Mouse (Mus musculus): ENCODE data around the gene Cnnm2.
A peak's percentile ranks its signal among the peaks of the same experiment; 100 is the strongest.

Gene Cnnm2

DNA sequence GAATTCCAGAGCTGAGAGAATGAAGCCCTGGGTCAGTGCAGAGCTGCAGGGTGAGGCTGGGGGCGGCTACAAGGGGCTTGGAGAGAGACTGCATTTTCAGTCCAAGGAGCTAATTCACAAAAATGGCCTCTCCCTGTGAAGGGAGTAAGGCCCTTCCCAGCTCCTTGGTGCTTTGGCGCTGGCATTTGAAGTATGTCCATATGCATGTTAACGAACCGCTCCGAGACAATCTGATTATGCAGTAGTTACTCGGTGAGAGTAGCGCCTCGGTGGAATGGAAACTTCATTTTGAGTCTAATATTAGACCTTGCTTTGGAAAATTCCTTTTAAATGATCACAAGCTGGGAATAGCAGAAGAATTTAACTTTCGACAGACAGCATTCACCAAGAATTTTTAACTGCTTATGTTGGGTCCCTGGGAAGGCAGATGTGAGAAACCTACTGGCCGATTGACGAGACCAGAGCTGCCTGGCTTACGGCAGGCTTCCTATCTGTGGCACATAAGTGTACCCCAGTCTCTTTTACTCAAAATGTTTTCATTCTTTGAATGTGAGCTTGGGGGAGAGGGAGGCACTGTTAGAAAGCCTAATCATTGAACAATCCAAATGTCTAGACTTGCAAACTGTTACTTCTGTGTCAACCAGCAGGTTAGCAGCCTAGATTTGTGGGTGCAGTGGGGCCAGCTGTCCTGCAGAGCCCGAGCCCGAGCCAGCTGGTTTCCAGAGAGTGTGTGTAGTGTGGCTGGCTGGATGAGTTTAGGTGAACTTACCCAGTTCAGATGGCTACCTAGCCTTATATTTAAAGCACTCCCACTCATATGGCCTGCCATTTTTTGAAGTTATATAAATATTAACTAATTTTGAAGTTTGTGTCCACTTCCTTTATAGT lies 87.2 kb downstream of the Cnnm2 start:
- no peak for DNase-seq (ENCODE audit: low spot score)

DNA sequence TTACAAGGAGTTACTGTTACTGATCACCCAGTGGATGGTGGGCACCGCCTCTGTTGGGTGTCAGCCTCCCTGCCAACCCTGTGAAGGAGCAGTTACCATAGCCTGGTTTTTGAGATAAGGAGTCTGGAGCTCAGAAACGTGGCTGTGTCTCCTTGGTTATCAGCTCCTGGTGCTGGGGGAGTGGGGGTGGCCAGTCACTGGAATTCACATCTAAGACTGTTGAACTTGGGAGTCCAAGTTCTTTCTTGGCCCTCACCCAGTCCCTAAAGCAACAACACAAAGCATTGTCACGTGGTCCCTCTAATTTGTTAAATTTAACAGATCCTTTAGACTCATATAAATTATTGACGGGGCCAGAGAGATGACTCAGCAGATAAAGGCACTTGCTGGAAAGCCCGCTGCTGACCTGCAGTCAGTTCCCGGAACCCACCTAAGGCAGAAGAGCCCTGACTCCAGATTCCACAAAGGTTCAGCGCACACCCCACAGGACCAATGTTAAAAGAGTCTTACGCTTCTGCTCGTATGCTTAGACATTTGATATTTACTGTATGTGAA lies 88.1 kb downstream of the Cnnm2 start:
- DNase-seq (ENCODE audit: low spot score), result no peak

DNA sequence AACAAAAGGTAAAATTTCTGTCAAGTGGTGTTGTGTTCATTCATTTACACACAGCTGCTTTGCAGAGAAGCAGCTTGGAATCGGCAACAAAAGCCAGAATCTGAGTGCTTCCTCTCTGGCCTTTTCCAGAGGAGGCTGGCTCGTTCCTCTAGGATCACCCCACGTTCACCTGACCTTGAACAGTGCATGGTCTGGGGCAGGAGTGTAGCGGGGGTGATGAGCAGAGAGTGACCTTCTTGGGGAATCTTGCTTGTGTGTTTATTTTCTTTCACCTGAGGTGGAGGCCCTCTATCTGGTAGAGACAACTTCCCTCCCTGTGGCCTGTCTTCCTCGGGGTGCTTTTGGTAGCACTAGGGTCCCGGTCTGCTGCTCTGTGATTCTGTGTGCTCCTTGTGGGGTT lies 94.8 kb downstream of the Cnnm2 start:
- DNase-seq (ENCODE audit: low spot score), result no peak

DNA sequence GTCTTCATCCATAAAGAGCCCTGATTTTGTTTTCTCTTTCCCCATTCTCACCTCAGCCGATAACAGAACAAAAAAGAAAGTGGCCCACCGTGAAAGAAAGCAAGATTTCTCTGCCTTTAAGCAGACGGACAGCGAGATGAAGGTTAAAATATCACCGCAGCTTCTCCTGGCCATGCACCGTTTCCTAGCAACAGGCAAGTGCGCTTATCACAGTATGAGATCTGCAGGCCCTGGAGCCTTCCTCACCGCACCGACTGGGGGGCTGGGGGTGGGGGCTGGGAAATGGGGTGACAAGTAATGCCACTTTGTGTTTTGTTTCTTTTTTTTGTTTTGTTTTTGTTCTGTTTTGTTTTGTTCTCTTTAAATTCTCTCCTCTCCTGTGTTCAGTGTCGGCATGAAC lies 95.4 kb downstream of the Cnnm2 start:
- DNase-seq (ENCODE audit: low spot score), result no peak

DNA sequence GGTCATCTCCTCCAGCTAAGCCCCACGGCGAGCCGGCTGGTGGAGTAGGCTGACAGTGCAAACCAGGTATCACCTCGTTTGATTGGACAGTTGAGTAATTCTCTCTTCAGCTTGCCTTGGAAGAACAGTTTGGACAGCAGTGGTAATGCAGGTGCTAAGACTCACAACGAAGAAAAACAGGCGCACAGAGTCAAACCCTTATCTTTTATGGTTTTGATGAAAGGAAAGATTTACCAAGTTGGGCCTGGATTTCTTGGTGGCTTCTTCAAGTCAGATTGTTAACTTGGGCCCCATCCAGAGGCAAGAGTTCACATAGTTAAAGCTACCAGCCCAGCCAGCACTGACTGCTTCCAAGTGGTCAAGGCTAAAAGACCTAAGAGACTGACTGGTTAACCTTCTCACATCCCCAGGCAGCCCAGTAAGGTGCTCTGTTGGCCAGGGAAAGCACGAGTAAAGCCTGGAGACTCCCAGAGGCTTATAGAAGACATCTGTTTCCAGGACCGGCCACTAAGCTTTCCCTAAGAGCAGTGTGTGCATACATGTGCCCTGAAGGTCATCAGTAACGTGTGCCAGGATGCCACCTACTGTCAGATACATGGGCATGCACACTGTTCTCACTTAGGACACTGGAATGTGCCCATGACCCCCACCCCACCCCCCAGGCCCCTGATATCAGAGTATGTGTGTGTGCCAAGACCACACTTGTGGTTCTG lies 96.0 kb downstream of the Cnnm2 start:
- no peak for DNase-seq (ENCODE audit: low spot score)

DNA sequence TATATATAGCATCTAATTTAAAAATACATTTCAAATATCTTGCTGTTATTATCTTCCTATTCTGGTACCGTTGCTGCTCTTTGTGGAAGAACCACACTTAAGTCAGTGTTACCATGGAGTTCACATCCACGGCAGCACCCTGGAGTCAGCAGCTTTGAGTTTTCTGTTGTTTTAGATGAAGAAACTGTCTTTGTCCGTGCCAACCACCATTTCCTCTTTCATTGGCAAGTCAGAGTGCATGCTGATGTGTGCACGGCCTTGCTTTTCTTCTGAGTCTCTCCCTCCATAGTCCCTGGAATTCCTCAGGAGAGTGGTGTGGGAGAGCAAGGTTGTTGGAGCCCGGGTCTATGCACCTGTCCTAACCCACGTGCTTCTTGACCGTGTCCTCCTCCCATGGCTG lies 96.8 kb downstream of the Cnnm2 start:
- no peak for DNase-seq (ENCODE audit: low spot score)

DNA sequence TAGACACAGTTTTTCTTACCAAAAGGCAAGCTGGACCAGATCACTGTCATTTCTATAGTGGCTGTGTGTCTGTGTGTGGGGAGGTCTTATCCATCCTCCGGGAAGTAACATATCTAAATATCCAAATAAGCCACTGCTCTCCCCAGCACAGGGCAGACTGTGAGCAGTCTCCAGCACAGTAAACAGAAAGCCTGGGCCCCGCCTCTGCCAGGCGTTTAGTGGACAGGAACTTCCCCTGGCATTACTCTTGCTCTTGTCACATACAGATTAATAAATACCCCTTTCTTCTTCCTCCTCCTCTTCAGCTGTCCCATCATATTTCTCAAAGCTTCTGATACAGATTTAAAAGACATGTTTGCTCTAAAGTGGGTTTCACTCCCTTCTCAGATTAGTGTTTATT lies 101.2 kb downstream of the Cnnm2 start:
- no peak for DNase-seq (ENCODE audit: low spot score)

DNA sequence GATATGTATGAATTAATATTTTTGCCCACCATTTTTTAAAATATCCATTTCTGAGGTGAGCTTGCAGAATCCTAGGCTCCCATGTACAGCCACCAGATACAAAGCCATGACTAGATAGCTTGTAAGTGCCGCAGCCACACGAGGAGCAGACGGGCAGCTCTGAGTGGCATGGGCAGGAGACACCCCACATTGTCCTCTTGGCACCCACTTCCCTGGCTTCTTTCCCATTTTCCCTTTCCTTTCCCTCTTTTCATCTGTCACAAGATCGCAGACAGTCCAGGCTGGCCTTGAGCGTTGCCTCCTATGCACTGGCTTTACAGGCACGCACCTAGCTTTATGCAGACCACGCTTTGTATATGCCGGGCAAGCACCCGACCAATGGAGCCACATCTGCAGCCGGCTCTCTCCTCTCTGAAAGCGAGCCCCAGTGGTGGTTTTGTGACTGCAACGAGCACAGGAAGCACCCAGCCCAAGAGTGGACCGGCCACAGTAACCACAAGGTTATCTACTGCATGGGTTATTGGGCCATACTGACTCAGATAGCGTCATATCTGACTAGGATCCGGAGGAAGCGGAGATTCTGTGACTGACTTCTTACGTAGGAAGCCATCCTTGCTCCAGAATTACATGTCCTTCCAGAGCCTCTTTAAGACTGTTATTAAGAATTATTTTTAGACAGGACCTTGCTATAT lies 102.0 kb downstream of the Cnnm2 start:
- DNase-seq (ENCODE audit: low spot score), result no peak

DNA sequence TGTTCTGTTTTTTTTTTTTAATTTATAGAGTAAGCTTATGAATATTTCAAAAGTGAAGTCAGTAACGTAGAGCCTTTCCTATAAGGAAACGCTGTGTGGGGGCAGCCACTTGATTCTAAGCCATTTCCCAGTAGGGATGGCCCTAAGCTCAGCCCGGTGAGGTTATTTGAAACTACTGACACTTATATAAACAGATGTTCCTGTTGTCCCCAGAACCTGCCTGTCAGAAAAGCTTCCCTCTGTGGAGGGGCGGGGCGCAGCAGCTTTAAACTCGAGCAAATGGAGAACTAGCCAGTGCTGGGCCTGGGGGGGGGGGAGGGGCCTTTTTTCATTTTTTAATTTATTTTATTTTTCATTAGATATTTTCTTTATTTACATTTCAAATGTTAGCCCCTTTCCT lies 102.7 kb downstream of the Cnnm2 start:
- DNase-seq (ENCODE audit: low spot score), result no peak

DNA sequence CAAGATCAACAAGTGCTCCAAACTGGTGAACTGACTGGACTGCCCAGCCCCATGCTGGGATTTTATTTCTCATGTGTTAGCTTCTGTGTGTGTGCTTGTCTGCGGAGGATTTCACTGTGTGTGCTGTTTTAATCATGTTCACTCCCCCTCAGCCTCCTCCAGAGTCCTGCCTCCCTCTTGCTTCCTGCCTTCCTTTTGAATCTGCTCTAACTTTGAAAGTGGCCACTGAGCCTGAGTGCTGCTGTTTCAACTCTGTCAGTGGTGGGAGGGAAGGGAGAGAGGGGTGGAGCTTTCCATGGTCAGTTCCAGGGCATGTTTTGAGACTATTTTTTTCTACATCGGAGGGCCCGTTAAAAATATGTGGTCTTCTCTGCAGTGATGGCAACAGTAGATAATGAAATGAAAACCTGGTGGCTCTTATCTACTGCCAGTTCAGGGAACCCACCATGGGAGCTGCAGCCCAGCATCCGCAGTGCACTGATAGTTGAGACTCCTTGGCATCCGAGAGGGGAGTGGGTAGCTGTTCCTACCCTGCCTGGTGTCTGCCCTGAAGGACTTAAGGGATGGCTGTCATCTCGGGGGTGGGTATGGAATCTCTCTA lies 103.4 kb downstream of the Cnnm2 start:
- no peak for DNase-seq (ENCODE audit: low spot score)

DNA sequence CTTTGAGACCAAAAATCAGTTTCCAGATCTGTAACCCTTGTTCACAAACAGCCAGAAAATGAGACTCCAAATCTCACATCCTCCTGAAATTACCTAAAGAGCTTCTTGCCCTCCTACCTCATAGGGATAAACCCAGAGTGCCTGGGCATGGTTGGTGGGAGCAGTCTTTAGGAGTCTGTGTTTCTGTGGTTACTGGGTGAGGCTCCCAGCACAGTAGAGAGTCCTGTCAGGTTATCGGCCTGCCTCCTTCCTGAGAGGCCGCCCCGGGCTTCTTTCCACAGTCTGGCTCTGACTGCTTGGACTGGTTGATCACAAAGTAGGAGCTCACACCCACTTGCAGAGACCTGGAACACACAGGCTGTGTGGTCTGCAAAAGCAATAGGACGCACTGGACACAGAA lies 104.0 kb downstream of the Cnnm2 start:
- no peak for DNase-seq (ENCODE audit: low spot score)

DNA sequence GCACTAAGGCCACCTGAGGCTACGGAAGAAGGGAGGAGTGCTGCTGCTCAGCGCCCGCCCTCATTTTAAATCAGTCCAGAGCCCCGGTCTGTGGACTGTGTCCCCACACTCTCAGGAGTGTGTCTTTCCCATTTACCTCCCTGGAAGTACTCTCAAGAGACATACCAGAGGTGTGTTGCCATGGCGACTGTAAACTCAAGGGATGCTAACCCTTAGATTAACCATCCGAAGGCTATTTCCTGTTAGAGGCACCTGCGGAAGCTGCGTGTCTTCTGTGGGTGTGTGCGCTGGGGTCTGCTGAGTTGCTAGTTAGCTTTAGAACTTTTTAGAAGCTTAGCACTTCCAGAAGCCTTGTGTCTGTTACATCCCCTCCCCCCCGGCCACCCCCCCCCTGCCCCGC lies 107.7 kb downstream of the Cnnm2 start:
- DNase-seq (ENCODE audit: low spot score), result no peak

DNA sequence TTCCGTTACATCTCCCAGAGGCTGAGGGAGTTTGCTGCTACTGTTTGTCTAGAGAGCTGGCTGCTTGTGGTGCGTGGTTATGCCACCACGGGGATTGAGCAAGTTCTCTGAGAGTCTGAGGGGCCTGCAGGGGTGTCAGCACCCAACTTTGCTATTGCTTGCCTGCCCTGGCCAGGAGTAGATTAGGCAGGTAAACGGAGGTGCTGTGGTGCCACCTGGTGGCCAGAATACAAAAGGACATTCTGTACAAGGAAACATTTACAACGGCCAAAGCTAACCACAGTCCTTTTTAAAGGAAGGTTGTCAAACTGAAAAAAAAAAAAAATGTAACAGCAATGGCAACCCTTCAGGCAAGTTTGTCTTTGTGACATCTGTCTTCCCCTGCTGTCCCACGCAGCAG lies 108.1 kb downstream of the Cnnm2 start:
- peak; percentile 84 for DNase-seq (ENCODE audit: low spot score)

DNA sequence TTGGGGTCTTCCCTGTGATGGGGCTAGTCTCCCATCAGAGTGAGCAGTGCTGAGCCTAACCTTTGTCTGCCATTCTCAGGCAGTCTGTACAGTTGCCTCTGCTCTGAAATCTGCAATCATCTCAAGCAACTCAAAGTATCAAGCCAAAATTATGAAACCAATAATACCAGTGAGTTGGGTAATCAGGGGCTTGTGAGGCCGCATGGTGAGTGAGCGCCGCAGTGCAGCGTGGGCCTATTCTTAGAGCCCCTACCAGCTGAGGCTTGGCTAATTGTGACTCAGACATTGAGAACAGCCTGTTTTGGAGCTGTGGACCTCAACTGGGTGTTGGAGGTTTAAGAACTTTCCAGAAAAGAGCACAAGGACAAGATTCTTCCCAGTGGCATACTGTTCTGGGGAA lies 109.7 kb downstream of the Cnnm2 start:
- DNase-seq (ENCODE audit: low spot score), result no peak

DNA sequence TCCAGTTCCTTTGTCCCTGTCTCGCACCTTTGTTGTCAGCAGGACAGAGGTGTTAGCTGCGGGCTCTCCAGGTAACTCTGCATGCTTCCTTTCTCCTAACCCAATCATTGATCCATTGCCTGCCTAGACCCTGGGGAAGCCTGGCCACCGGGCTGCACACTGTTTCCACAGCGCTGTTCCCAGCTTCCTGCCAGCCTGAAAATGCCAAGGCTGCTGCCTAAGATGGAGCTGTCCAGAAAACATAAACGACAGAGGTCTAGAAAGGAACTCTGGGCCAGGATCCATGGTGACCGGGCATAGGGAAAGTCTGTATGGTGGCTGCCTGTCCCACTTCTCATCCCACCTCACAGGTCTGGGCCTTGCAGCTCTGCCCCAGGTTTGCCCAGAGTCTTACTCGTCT lies 110.3 kb downstream of the Cnnm2 start:
- no peak for DNase-seq (ENCODE audit: low spot score)

DNA sequence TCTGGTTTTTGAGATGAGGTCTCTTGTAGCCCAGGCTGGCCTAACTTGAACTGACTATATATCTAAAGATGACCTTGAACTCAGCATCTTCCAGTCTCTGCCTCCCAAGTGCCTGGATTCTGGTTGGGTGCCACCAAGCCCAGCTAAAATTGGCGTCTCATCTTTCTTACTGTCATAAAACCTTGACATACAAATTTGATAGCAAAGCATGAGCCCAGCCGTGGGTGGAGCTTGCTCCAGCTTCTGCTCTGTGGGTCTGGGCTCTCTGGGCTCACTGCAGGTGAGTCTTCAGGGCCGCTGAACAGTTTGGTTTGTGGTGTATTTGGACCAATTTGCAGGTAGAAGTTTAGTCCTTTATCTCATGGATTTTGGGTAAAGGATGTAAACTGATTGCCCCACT lies 112.5 kb downstream of the Cnnm2 start:
- DNase-seq (ENCODE audit: low spot score), result no peak

DNA sequence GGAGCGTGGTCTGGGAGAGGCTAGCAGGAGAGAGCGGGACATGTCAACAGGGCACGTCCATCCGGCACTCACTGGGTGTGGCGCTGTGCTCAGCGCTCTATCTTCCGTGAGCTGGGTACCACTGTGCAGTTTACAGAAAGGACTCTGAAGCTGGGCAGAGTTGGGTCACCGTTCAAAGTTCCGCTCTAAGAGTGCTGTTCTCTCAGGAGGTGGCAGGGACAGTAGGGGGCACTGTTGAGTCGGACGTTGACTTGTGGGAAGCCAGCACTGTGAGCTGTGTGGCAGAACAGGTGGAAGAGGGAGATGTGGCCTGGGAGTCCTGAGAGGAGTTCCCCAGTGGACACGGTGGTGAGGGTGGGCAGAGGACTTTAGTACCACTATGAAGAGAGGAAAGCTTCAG lies 114.4 kb downstream of the Cnnm2 start:
- peak; percentile 90 for DNase-seq (ENCODE audit: low spot score)

DNA sequence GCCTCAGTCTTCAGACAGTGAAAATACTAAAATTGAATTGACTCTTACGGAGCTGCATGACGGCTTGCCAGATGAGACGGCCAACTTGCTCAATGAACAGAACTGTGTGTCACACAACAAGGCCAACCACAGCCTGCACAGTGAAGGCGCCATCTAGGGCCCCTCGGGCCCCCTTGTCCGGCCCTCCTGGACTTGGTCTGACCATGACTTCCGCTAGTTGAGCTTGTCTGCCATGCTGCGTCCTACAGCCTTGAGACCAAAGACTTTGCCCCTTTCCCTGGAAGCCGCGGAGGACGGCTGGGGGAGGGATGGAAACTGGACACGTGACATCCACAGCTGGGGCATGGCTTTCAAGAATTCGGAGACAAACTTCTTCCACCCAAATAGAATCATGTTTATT lies 116.5 kb downstream of the Cnnm2 start:
- DNase-seq (ENCODE audit: low spot score), result no peak

DNA sequence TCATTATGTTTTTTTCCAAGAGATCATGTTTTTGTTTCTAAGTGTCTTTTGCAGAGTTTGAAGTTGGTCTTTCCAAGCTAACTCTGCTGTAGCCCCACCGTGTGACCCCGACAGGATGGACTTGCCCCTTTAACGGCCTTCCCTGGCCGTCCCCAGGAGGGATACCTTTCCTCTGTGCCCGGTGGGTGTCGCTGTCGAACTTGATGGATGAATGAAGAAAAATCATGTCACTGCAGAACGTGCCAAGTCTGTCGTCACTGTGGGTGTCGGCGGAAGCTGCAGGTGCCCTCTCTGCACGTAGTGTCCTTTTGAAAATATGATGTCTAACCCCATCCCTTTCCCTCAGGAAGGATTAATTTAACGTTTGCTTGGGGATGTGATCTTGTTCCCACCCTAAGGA lies 117.0 kb downstream of the Cnnm2 start:
- peak; percentile 64 for DNase-seq (ENCODE audit: low spot score)

DNA sequence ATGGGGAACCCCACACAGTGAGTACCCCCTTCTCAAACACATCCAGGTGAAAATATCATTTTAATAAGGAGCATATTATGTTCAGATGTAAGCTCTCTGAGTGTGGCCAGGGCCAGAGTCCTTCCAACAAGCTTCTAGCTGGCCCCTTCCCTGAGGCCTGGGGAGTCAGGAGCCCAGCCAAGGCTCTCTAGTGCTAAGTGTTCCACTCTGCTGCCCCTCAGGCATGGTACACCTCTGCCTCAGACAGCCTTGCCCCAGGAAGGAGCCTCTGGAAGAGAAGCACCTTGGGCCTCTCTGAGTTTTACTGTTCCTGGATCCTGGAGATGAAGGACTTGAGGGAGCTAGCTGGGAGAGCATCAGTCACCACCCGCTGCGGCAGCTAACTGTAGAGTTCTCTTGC lies 118.5 kb downstream of the Cnnm2 start:
- DNase-seq (ENCODE audit: low spot score), result no peak

DNA sequence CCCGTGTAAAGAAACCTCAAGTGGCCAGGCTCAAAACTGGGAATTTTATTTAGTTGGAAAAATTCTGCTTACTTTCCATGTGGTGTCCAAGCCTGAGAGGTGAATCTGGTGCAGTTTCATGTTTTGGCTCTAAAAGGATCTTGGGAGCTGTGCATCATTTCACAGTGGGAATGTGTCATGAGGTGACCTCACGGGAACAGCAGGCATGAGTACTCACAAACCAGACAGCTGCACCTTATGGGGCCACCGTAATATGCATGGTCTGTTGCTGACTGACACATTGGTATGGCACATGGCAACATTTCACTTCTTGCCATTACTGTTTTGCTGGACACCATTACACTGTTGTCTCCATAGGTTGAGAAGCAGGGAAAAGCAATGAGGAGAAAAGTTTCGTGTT lies 124.0 kb downstream of the Cnnm2 start:
- DNase-seq (ENCODE audit: low spot score), result no peak

DNA sequence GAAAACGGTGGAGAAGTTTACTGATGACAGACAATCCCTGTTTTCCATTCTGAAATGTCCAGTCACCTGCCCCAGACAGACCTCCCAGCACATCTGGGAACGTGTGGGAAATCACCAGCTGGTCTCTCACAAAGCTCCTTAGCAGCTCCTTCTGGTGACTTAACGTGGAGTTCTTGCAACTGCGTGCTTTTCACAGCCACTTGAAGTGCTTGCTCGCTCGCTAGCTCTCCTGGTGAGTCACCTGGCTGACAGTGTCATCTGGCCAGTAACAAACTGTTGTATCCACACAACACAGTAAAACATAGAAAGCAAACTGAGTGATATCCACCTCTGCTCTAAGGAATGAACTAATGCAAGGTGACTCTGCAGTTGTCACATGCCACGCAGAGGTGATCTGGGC lies 125.4 kb downstream of the Cnnm2 start:
- DNase-seq (ENCODE audit: low spot score), result no peak

Data from urinary bladder, postnatal 14 days (tissue).